Mouse (Mus musculus): Measurements from ENCODE around the gene Cript. TPM values are rescaled to one million over a fixed set of nuclear protein-coding genes. Genes with fewer than 3 reads are reported as not detected.
"Not testable (repeated sequence)": the region's sequence is repeated elsewhere in the genome, so short reads cannot be mapped to it uniquely, and the experiment has no call there.

Gene Cript
- polyA plus RNA-seq, 1 experiment from 2014 or later, result 115 TPM

DNA sequence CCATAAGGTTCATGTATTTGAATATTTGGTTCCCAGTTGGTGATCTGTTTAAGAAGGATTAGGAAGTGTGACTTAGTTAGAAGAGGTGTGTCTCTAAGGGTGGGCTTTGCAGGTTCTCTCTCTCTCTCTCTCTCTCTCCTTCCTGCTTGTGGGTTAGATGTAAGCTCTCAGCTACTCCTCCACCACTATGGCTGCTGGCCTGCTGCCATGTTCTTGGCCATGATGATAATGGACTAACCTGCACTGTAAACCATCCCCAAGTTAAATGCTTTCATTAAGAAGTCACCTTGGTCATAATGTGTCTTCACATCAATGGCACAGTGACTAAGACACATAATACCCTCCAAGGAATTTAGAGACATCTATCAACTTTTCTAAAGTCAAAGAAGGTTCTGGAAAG lies 48.1 kb downstream of the Cript start:
- ATAC-seq (ENCODE audit: insufficient read depth, low FRiP score), result no peak
- no peaks in the 10 kb centered on the region for H3K9me3 ChIP-seq (replicated peaks; ENCODE audit: control insufficient read depth, low read length)
- no peaks in the 10 kb centered on the region for H3K36me3 ChIP-seq (ENCODE audit: control insufficient read depth, insufficient read depth, low read length)
- H3K4me3 ChIP-seq (replicated peaks; ENCODE audit: low read length), result no peak overlapping the region
- no peak overlapping the region for H3K4me2 ChIP-seq (ENCODE audit: low read depth, low read length)
- H3K4me1 ChIP-seq (ENCODE audit: control insufficient read depth, insufficient read depth, low read length), result no peaks in the 10 kb centered on the region
- no peak overlapping the region for H3K27ac ChIP-seq (ENCODE audit: low read length)
- H3K27me3 ChIP-seq (ENCODE audit: control insufficient read depth, insufficient read depth, low read length), result no peaks in the 10 kb centered on the region
- no peak overlapping the region for H3K9ac ChIP-seq (ENCODE audit: low read length)

DNA sequence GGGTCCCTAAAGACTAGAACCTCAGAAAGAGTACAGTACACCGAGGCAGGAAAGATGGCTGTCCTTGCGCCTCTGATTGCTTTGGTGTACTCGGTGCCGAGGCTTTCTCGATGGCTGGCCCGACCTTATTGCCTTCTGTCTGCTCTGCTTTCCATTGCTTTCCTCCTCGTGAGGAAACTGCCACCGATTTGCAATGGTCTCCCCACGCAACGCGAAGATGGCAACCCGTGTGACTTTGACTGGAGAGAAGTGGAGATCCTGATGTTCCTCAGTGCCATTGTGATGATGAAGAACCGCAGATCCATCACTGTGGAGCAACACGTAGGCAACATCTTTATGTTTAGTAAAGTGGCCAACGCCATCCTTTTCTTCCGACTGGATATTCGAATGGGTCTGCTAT lies 52.9 kb downstream of the Cript start:
- H3K27ac ChIP-seq (ENCODE audit: low read length); H3K4me1 ChIP-seq (ENCODE audit: control insufficient read depth, insufficient read depth, low read length); H3K9ac ChIP-seq (ENCODE audit: low read length); H3K27me3 ChIP-seq (ENCODE audit: control insufficient read depth, insufficient read depth, low read length); ATAC-seq (ENCODE audit: insufficient read depth, low FRiP score); H3K4me3 ChIP-seq (replicated peaks; ENCODE audit: low read length); H3K4me2 ChIP-seq (ENCODE audit: low read depth, low read length); H3K9me3 ChIP-seq (replicated peaks; ENCODE audit: control insufficient read depth, low read length); H3K36me3 ChIP-seq (ENCODE audit: control insufficient read depth, insufficient read depth, low read length): not testable (repeated sequence)
- 96% methylated on average over 17 of the region's 17 CpGs for WGBS

DNA sequence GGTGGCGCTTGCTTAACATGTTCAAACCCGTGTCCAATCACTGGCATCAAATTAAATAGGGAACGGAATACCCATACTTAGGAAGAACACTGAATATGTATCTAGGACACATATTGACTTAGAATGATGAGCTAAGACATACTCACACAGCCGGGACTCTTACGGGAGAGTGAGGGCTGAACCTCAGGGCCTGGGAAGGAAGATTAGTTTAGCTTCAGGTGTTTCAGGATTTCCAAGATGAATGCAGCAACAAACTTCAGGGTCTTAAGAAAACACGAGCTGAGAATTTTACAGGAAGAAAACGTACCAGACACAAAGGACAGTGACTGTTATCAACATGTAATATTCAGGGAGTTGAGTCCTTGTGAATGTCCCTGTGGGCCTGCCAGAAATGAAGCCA lies 55.4 kb downstream of the Cript start:
- Histone ChIP-seq H3K27ac (ENCODE audit: low read length) (no peak overlapping the region), H3K36me3 (ENCODE audit: control insufficient read depth, insufficient read depth, low read length) (no peaks in the 10 kb centered on the region), H3K9ac (ENCODE audit: low read length) (no peak overlapping the region), H3K9me3 (replicated peaks; ENCODE audit: control insufficient read depth, low read length) (no peaks in the 10 kb centered on the region), H3K4me1 (ENCODE audit: control insufficient read depth, insufficient read depth, low read length) (no peaks in the 10 kb centered on the region), H3K27me3 (ENCODE audit: control insufficient read depth, insufficient read depth, low read length) (no peaks in the 10 kb centered on the region), H3K4me2 (ENCODE audit: low read depth, low read length) (no peak overlapping the region), H3K4me3 (replicated peaks; ENCODE audit: low read length) (no peak overlapping the region)
- ATAC-seq (ENCODE audit: insufficient read depth, low FRiP score), result no peak
- 85% methylated on average over 7 of the region's 7 CpGs for WGBS

DNA sequence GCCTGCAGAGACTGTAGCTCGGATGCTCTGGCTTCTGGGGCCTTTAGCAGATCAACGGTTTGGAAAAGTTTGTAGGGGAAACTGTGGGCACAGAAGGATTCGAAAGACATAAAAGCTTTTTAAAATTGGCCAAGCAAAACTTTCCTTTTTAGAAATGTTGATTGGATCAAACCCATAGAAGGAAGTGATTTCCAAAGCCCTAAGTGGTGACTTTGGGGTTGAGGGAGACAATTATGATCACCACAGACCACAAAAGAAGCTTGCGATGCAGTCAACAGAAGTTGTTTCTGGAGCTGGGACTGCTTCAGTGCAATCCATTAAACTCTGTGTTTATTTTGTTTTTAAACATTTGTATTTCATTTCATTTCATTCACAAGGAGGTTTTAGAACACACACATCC lies 57.2 kb downstream of the Cript start:
- no peak overlapping the region for H3K9ac ChIP-seq (ENCODE audit: low read length)
- H3K4me1 ChIP-seq (ENCODE audit: control insufficient read depth, insufficient read depth, low read length), result no peaks in the 10 kb centered on the region
- H3K9me3 ChIP-seq (replicated peaks; ENCODE audit: control insufficient read depth, low read length), result no peaks in the 10 kb centered on the region
- H3K36me3 ChIP-seq (ENCODE audit: control insufficient read depth, insufficient read depth, low read length), result no peaks in the 10 kb centered on the region
- H3K4me2 ChIP-seq (ENCODE audit: low read depth, low read length), result no peak overlapping the region
- ATAC-seq (ENCODE audit: insufficient read depth, low FRiP score), result no peak
- H3K27me3 ChIP-seq (ENCODE audit: control insufficient read depth, insufficient read depth, low read length), result no peaks in the 10 kb centered on the region
- H3K27ac ChIP-seq (ENCODE audit: low read length), result no peak overlapping the region
- no peak overlapping the region for H3K4me3 ChIP-seq (replicated peaks; ENCODE audit: low read length)
- 80% methylated on average over 4 of the region's 4 CpGs for WGBS

DNA sequence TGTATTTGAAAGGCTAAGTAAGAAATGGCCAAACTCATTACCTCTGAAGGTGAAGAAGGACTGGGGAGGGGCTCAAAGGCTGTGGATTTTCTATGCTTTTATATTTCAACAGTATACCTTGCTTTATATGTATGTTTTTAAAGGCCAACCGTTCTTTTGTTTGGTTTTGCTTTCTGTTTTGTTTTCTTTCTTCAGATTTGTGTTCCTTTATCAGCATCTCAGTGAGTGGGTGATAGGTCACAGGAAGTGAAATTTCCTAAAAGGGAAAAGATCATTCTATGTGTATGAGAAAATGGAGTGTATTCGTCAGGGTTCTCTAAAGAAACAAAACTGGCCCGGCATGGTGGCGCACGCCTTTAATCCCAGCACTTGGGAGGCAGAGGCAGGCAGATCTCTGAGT lies 58.3 kb downstream of the Cript start:
- Histone ChIP-seq H3K9ac (ENCODE audit: low read length) (no peak overlapping the region), H3K4me1 (ENCODE audit: control insufficient read depth, insufficient read depth, low read length) (no peaks in the 10 kb centered on the region), H3K4me3 (replicated peaks; ENCODE audit: low read length) (no peak overlapping the region), H3K9me3 (replicated peaks; ENCODE audit: control insufficient read depth, low read length) (no peaks in the 10 kb centered on the region), H3K4me2 (ENCODE audit: low read depth, low read length) (no peak overlapping the region), H3K36me3 (ENCODE audit: control insufficient read depth, insufficient read depth, low read length) (no peaks in the 10 kb centered on the region), H3K27ac (ENCODE audit: low read length) (no peak overlapping the region), H3K27me3 (ENCODE audit: control insufficient read depth, insufficient read depth, low read length) (no peaks in the 10 kb centered on the region)
- ATAC-seq (ENCODE audit: insufficient read depth, low FRiP score), result no peak
- WGBS, result 88% methylated on average over 5 of the region's 5 CpGs

Other genes with a start within 250 kb of the Cript start
- not detected in 2 replicates for gene Tmem247, start 108.2 kb upstream of the Cript start, polyA plus RNA-seq (2015; fragmentation: Nextera tagmentation; extraction: Ambion mirVana)
- gene Atp6v1e2, start 77.7 kb upstream of the Cript start, polyA plus RNA-seq (2015; fragmentation: Nextera tagmentation; extraction: Ambion mirVana), result 0.18 TPM in 1 of 2 replicates, not detected in the other
- 9.0 and 11.1 TPM in 2 replicates for gene Rhoq, start 62.5 kb upstream of the Cript start, polyA plus RNA-seq (2015; fragmentation: Nextera tagmentation; extraction: Ambion mirVana)
- gene Pigf, start 144 bp upstream of the Cript start, polyA plus RNA-seq (2015; fragmentation: Nextera tagmentation; extraction: Ambion mirVana), result 51.8 and 52.4 TPM in 2 replicates
- 7.9 and 8.7 TPM in 2 replicates for gene Socs5, start 82.1 kb downstream of the Cript start, polyA plus RNA-seq (2015; fragmentation: Nextera tagmentation; extraction: Ambion mirVana)
- gene Mcfd2, start 240.4 kb downstream of the Cript start, polyA plus RNA-seq (2015; fragmentation: Nextera tagmentation; extraction: Ambion mirVana), result 132 and 136 TPM in 2 replicates

Data from stomach, embryonic 16.5 days (tissue).